Mouse (Mus musculus) MEL (cell line): ENCODE results near the gene Tgm1. TPM values are rescaled to one million over a fixed set of nuclear protein-coding genes. Genes with fewer than 3 reads are reported as not detected.
A peak's percentile ranks its signal among the peaks of the same experiment; 100 is the strongest.

ENCODE experiments used
- DNase-seq: peaks from one replicate; pipeline ENCODE4 v3.0.0; 2011; ENCODE audit warnings: low read depth, low spot score
- H3K27ac ChIP-seq: 2 replicates; pipeline ENCODE4 v1.5.1; 2012; ENCODE audit warnings: low read depth, mild to moderate bottlenecking, control low read depth, low read length, moderate library complexity; ENCODE audit not compliant: control insufficient read depth
- H3K27me3 ChIP-seq, 2 experiments: fragments of 150-350 bp in 1 of 2; sonication (generic) in 1 of 2; 2 replicates each; pipeline ENCODE4 v1.6.1; 2012; ENCODE audit warnings: low read length in 2 of 2, mild to moderate bottlenecking in 2 of 2, improper control_type of control experiment in 1 of 2, moderate library complexity in 1 of 2; ENCODE audit not compliant: insufficient read depth in 2 of 2, control insufficient read depth in 1 of 2
- H3K36me3 ChIP-seq, 2 experiments: 2 replicates each; pipeline ENCODE4 v1.6.1; 2012 to 2014; ENCODE audit warnings: low read length in 2 of 2, improper control_type of control experiment in 1 of 2, inconsistent platforms in 1 of 2, mild to moderate bottlenecking in 1 of 2; ENCODE audit not compliant: insufficient read depth in 2 of 2, control insufficient read depth in 1 of 2
- H3K4me1 ChIP-seq, 2 experiments: fragments of 150-350 bp in 1 of 2; sonication (generic) in 1 of 2; 2 replicates each; pipeline ENCODE4 v1.6.1; 2012; ENCODE audit warnings: low read length in 2 of 2, improper control_type of control experiment in 1 of 2, mild to moderate bottlenecking in 1 of 2; ENCODE audit not compliant: insufficient read depth in 2 of 2, control insufficient read depth in 1 of 2
- H3K4me3 ChIP-seq, 2 experiments: fragments of 150-350 bp in 1 of 2; sonication (generic) in 1 of 2; 2 replicates each; pipeline ENCODE4 v1.5.1; 2012; ENCODE audit warnings: low read depth in 2 of 2, low read length in 2 of 2, mild to moderate bottlenecking in 2 of 2, moderate library complexity in 2 of 2, control low read depth in 1 of 2, improper control_type of control experiment in 1 of 2; ENCODE audit not compliant: control insufficient read depth in 1 of 2, insufficient read depth in 1 of 2
- H3K79me2 ChIP-seq: 2 replicates; pipeline ENCODE4 v1.6.1; 2012; ENCODE audit warnings: mild to moderate bottlenecking, low read length, moderate library complexity; ENCODE audit not compliant: control insufficient read depth, poor library complexity, insufficient read depth
- H3K9ac ChIP-seq: 2 replicates; pipeline ENCODE4 v1.6.1; 2012; ENCODE audit warnings: low read depth, mild to moderate bottlenecking, control low read depth, low read length, moderate library complexity; ENCODE audit not compliant: control insufficient read depth, poor library complexity, severe bottlenecking
- H3K9me3 ChIP-seq: fragments of 150-350 bp; sonication (generic); replicated peaks from 2 replicates; pipeline ENCODE4 v1.6.1; 2012; ENCODE audit warnings: mild to moderate bottlenecking, low read length, improper control_type of control experiment, moderate library complexity; ENCODE audit not compliant: insufficient read depth
- BHLHE40 ChIP-seq: IDR thresholded peaks from 2 replicates; pipeline ENCODE4 v1.6.1; 2012; ENCODE audit warnings: low read depth, mild to moderate bottlenecking, inconsistent platforms, low read length, improper control_type of control experiment, borderline replicate concordance
- CTCF ChIP-seq, 3 experiments: IDR thresholded peaks in 2 of 3; conservative IDR thresholded peaks in 1 of 3; 2 replicates each; pipeline ENCODE4 v1.5.1; 2011 to 2012; ENCODE audit warnings: low read length in 3 of 3, low read depth in 2 of 3, mild to moderate bottlenecking in 2 of 3, improper control_type of control experiment in 1 of 3, inconsistent platforms in 1 of 3, mixed read lengths in 1 of 3, moderate library complexity in 1 of 3; ENCODE audit not compliant: control insufficient read depth in 1 of 3, insufficient read depth in 1 of 3, poor library complexity in 1 of 3, severe bottlenecking in 1 of 3
- E2F4 ChIP-seq: IDR thresholded peaks from 2 replicates; pipeline ENCODE4 v1.6.1; 2011; ENCODE audit warnings: low read depth, low read length, improper control_type of control experiment, borderline replicate concordance
- ELF1 ChIP-seq: IDR thresholded peaks from 2 replicates; pipeline ENCODE4 v1.6.1; 2014; ENCODE audit warnings: low read depth, mild to moderate bottlenecking, inconsistent platforms, low read length, improper control_type of control experiment, moderate library complexity
- EP300 ChIP-seq, 2 experiments: IDR thresholded peaks; 2 replicates each; pipeline ENCODE4 v1.6.1; 2011; ENCODE audit warnings: improper control_type of control experiment in 2 of 2, low read length in 2 of 2, low read depth in 1 of 2, mild to moderate bottlenecking in 1 of 2
- GABPA ChIP-seq: IDR thresholded peaks from 2 replicates; pipeline ENCODE4 v1.6.1; 2012; ENCODE audit warnings: low read depth, mild to moderate bottlenecking, inconsistent platforms, low read length, improper control_type of control experiment, moderate library complexity
- GATA1 ChIP-seq: IDR thresholded peaks from 2 replicates; pipeline ENCODE4 v1.6.1; 2011; ENCODE audit warnings: low read depth, low read length, improper control_type of control experiment
- HCFC1 ChIP-seq: IDR thresholded peaks from 2 replicates; pipeline ENCODE4 v1.6.1; 2012; ENCODE audit warnings: low read depth, mild to moderate bottlenecking, inconsistent platforms, low read length, improper control_type of control experiment, moderate library complexity
- JUND ChIP-seq: IDR thresholded peaks from 2 replicates; pipeline ENCODE4 v1.6.1; 2011; ENCODE audit warnings: low read depth, mild to moderate bottlenecking, improper control_type of control experiment, low read length
- MAFK ChIP-seq: IDR thresholded peaks from 2 replicates; pipeline ENCODE4 v1.6.1; 2011; ENCODE audit warnings: low read depth, mild to moderate bottlenecking, low read length, improper control_type of control experiment, borderline replicate concordance
- MAX ChIP-seq: IDR thresholded peaks from 2 replicates; pipeline ENCODE4 v1.6.1; 2011; ENCODE audit warnings: low read length, improper control_type of control experiment
- MXI1 ChIP-seq: IDR thresholded peaks from 2 replicates; pipeline ENCODE4 v1.6.1; 2011; ENCODE audit warnings: mild to moderate bottlenecking, low read depth, low read length, improper control_type of control experiment
- MYC ChIP-seq: IDR thresholded peaks from 2 replicates; pipeline ENCODE4 v1.6.1; 2011; ENCODE audit warnings: low read depth, mild to moderate bottlenecking, low read length, improper control_type of control experiment, moderate library complexity
- NELFE ChIP-seq: IDR thresholded peaks from 2 replicates; pipeline ENCODE4 v1.6.1; 2011; ENCODE audit warnings: low read depth, low read length, improper control_type of control experiment
- NRF1 ChIP-seq: IDR thresholded peaks from 2 replicates; pipeline ENCODE4 v1.6.1; 2014; ENCODE audit warnings: low read depth, mild to moderate bottlenecking, inconsistent platforms, low read length, improper control_type of control experiment, moderate library complexity; ENCODE audit not compliant: poor library complexity, insufficient read depth, severe bottlenecking
- POLR2A ChIP-seq, 2 experiments: IDR thresholded peaks; 2 replicates each; pipeline ENCODE4 v1.6.1; 2011 to 2012; ENCODE audit warnings: low read length in 2 of 2, mild to moderate bottlenecking in 2 of 2, control low read depth in 1 of 2, improper control_type of control experiment in 1 of 2, low read depth in 1 of 2, moderate library complexity in 1 of 2; ENCODE audit not compliant: control insufficient read depth in 1 of 2, insufficient read depth in 1 of 2, poor library complexity in 1 of 2
- POLR2AphosphoS2 ChIP-seq: IDR thresholded peaks from 2 replicates; pipeline ENCODE4 v1.6.1; 2011; ENCODE audit warnings: low read length, improper control_type of control experiment
- RAD21 ChIP-seq: IDR thresholded peaks from 2 replicates; pipeline ENCODE4 v1.6.1; 2011; ENCODE audit warnings: mild to moderate bottlenecking, low read depth, low read length, improper control_type of control experiment
- RCOR1 ChIP-seq: IDR thresholded peaks from 2 replicates; pipeline ENCODE4 v1.6.1; 2012; ENCODE audit warnings: low read depth, mild to moderate bottlenecking, inconsistent platforms, low read length, improper control_type of control experiment
- SIN3A ChIP-seq: IDR thresholded peaks from 2 replicates; pipeline ENCODE4 v1.6.1; 2012; ENCODE audit warnings: low read length, improper control_type of control experiment, inconsistent platforms
- SMC3 ChIP-seq: IDR thresholded peaks from 2 replicates; pipeline ENCODE4 v1.6.1; 2011; ENCODE audit warnings: low read depth, low read length, improper control_type of control experiment
- TBP ChIP-seq: IDR thresholded peaks from 2 replicates; pipeline ENCODE4 v1.8.0; 2011; ENCODE audit warnings: low read depth, low read length, improper control_type of control experiment
- TCF12 ChIP-seq: IDR thresholded peaks from 2 replicates; pipeline ENCODE4 v1.6.1; 2014; ENCODE audit warnings: low read depth, mild to moderate bottlenecking, inconsistent platforms, low read length, improper control_type of control experiment, moderate library complexity
- USF1 ChIP-seq: IDR thresholded peaks from 2 replicates; pipeline ENCODE4 v1.6.1; 2014; ENCODE audit warnings: low read depth, mild to moderate bottlenecking, inconsistent platforms, low read length, improper control_type of control experiment, moderate library complexity
- ZC3H11A ChIP-seq: IDR thresholded peaks from 2 replicates; pipeline ENCODE4 v1.6.1; 2012; ENCODE audit warnings: low read depth, mild to moderate bottlenecking, inconsistent platforms, low read length, improper control_type of control experiment
- ZKSCAN1 ChIP-seq: IDR thresholded peaks from 2 replicates; pipeline ENCODE4 v1.6.1; 2012; ENCODE audit warnings: low read depth, mild to moderate bottlenecking, inconsistent platforms, low read length, improper control_type of control experiment, moderate library complexity
- ZMIZ1 ChIP-seq: IDR thresholded peaks from 2 replicates; pipeline ENCODE4 v1.6.1; 2012; ENCODE audit warnings: low read depth, mild to moderate bottlenecking, inconsistent platforms, low read length, improper control_type of control experiment, moderate library complexity
- polyA plus RNA-seq, 2 experiments: library from polyadenylated mRNA; stranded (reverse) in 1 of 2; unstranded in 1 of 2; fragments of >175 nt in 1 of 2; fragments of >200 nt in 1 of 2; gene quantifications; 2 replicates each; pipeline versions ENCODE4 v1.2.1 to v1.2.4; 2012; ENCODE audit warnings: low replicate concordance in 2 of 2, low read depth in 1 of 2; ENCODE audit not compliant: insufficient read length in 2 of 2, insufficient read depth in 1 of 2, missing spikeins in 1 of 2
- total RNA-seq: library from RNA; depleted of rRNA; stranded (reverse); fragments of 300-350 nt; gene quantifications from 2 replicates; pipeline ENCODE4 v1.2.3, GENCODE M21; 2012

Tgm1 gene
- total and polyA plus RNA-seq, 3 experiments: 6.2 to 11.4 TPM; not detected in 1

DNA sequence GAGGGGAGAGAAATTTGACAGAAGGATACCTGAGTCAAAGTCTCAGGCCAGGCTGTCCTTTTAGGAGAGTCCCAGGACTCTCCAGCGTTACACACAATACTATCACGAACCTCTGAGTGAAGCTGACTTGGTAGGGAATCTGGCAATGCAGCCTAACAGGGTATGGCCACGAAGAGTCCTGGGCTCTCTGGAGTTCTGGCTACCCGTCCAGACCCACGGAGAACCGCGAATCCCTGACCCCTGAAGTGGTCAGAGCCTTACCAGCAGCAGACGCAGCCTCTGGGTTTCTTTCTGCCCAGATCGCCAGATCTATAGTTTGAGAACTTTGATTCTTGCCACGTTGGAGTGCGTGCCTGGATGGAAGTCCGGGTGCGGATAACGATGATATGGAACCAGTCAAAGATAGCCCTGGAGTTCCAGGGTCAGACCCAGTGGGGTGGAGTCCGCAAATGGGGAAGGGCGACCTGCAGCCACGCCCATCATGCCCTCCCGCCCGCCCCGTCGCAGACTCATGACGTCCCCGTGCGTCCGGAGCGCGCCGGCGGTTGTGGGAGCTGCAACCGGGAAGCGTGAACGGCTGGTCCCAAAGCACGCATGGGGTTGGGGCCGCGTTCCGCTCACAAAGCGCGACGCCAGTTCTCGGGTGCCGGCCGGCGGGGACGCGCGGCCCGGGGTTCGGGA lies 31.6 kb upstream of the Tgm1 start, which contains the start of the genes Dhrs1 and Nop9 (continued):
- TF ChIP-seq MAX (peak; percentile 39; the same call in 1 of the 2 replicates), ELF1 (peak; percentile 75), GATA1 (no peak), JUND (no peak)

GRCm38 (mm10) chr14:55743711-55744110 lies 30.0 kb upstream of the Tgm1 start:
- no peak overlapping the region for H3K9ac ChIP-seq
- H3K36me3 ChIP-seq: peaks cover 0 to 10% of the 10 kb centered on the region in 2 experiments; a peak in 1 of 4 replicates
- H3K79me2 ChIP-seq: peaks cover 22% of the 10 kb centered on the region
- H3K4me1 ChIP-seq: peaks cover 3 to 18% of the 10 kb centered on the region in 2 experiments; a peak in 2 of 4 replicates
- H3K27me3 ChIP-seq: no peaks in the 10 kb centered on the region
- peak; percentile 89 for DNase-seq
- H3K27ac ChIP-seq: no peak overlapping the region
- H3K9me3 ChIP-seq: no peaks in the 10 kb centered on the region
- no peak overlapping the region for H3K4me3 ChIP-seq
- 0 out of 2 replicates have a peak, but pooled peaks have one; percentile 12 for TF ChIP-seq MYC
- TF ChIP-seq ZKSCAN1: no peak
- TF ChIP-seq ZC3H11A: peak; percentile 90
- no peak for TF ChIP-seq EP300 (IDR thresholded peaks at IDR 0.05; ENCODE audit: low read depth in 1 of 2, low read length in 2 of 2)
- TF ChIP-seq HCFC1: peak; percentile 61; the same call in 1 of the 2 replicates
- TF ChIP-seq RAD21: peak; percentile 94
- TF ChIP-seq CTCF (IDR thresholded peaks at IDR 0.05 in 2 of 3, conservative IDR thresholded peaks at IDR 0.05 in 1 of 3; ENCODE audit: control insufficient read depth in 1 of 3, insufficient read depth in 1 of 3, low read depth in 2 of 3, low read length in 3 of 3, poor library complexity in 1 of 3, severe bottlenecking in 1 of 3): peak; percentile 95 to 99 (median 96)
- no peak for TF ChIP-seq POLR2A (IDR thresholded peaks at IDR 0.05; ENCODE audit: control insufficient read depth in 1 of 2, insufficient read depth in 1 of 2, low read depth in 1 of 2, low read length in 2 of 2, poor library complexity in 1 of 2)
- TF ChIP-seq SMC3: peak; percentile 97
- TF ChIP-seq SIN3A: 0 out of 2 replicates have a peak, but pooled peaks have one; percentile 60
- TF ChIP-seq ZMIZ1: no peak
- TF ChIP-seq NRF1: no peak

DNA sequence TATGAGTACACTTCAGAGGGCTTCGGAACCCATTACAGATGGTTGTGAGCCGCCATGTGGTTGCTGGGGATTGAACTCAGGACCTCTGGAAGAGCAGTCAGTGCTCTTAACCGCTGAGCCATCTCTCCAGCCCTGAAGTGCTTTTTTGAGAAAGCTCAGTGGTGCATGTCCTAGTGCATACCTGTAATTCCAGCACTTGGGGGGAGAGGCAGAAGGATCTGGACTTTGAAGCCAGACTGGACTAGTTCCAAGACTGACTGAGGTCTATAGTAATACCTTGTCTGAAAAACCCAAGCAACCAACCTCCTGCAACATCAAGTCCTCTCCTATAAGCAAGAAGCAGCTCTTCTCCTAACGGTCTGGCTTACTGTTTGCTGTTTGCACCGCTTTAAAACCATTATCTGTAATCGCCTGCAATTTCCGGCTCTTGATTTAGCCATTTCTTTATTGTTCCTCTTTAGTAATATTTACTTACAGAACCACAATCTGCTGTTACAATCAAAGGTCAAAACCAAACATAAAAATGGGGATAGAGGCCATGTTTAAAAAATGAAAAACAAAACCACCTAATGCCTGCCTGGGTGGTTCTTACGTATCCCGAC lies 23.5 kb upstream of the Tgm1 start:
- Histone ChIP-seq H3K9me3 (no peaks in the 10 kb centered on the region), H3K4me1 (peaks cover 18 to 29% of the 10 kb centered on the region in 2 experiments), H3K9ac (peak overlapping the region; percentile 45; the same call in 1 of the 2 replicates), H3K36me3 (peaks cover 0 to 20% of the 10 kb centered on the region in 2 experiments; a peak in 2 of 4 replicates), H3K27me3 (no peaks in the 10 kb centered on the region), H3K4me3 (peak overlapping the region; percentile 24 to 30; a peak in 3 of 4 replicates), H3K79me2 (no peaks in the 10 kb centered on the region), H3K27ac (peak overlapping the region; percentile 90)
- DNase-seq: peak; percentile 80
- TF ChIP-seq NRF1 (no peak), TCF12 (peak; percentile 91), USF1 (no peak), MAFK (peak; percentile 60), RCOR1 (peak; percentile 96), ZMIZ1 (peak; percentile 63; the same call in 1 of the 2 replicates), SIN3A (peak; percentile 90), GABPA (0 out of 2 replicates have a peak, but pooled peaks have one; percentile 48), EP300 (IDR thresholded peaks at IDR 0.05; ENCODE audit: low read depth in 1 of 2, low read length in 2 of 2) (peak; percentile 92 to 94), GATA1 (peak; percentile 93), POLR2AphosphoS2 (no peak; the same call in 1 of the 2 replicates), E2F4 (no peak), TBP (peak; percentile 68), MYC (peak; percentile 66), BHLHE40 (peak; percentile 52; the same call in 1 of the 2 replicates), NELFE (0 out of 2 replicates have a peak, but pooled peaks have one; percentile 27), ELF1 (no peak), MXI1 (peak; percentile 50; the same call in 1 of the 2 replicates)
